Mouse (Mus musculus) monocyte, adult 2 months (primary cell): Measurements from ENCODE around the gene Gm5460.

Experiments
- DNase-seq, 2 experiments: peaks; one replicate each; pipeline ENCODE4 v3.0.0; 2022; ENCODE audit warnings: low spot score in 2 of 2, low read depth in 1 of 2

The Gm5460 gene

DNA sequence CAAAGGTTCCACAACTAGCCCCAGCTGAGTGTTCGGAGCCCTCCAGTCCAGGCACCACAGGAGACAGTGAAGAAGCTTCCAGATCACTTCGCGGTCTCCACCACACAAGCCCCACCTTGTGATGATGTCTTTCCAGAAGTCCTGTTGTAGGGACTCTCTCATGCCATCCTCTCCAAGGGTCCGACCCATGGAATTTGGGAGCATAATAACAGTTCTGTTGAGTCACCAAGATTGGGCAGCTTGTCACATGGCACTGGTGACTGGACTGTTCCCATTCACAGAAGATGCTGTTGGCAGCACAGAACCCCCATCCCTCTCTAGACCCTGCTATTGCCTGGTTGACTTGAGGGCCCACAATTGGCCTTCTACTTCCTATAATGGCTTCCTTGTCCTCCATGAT lies at the start of gene Gm5460:
Gm5460 (plus strand) TSS at position 378 of the 400 bp plus-strand sequence.
- no peak for DNase-seq

DNA sequence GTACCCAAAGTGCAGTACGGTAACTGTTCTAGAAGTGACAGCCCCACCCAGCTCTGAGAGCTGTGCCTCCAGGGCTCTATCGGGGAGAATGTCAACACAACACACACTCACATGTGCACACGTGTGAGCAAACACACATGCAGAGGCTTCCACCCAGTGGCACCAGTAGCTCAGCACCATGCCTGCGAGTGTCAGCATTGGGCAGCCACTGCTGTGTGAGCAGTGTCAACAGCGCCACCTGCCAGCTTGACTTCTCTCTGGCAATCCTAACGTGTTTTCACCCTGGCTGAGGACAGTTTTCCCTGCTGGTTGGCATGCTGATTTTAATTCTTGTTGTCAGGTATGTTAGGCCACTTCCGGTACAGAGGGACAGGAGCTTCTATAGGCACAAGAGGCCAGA lies 43.9 kb upstream of the Gm5460 start:
- no peak for DNase-seq

DNA sequence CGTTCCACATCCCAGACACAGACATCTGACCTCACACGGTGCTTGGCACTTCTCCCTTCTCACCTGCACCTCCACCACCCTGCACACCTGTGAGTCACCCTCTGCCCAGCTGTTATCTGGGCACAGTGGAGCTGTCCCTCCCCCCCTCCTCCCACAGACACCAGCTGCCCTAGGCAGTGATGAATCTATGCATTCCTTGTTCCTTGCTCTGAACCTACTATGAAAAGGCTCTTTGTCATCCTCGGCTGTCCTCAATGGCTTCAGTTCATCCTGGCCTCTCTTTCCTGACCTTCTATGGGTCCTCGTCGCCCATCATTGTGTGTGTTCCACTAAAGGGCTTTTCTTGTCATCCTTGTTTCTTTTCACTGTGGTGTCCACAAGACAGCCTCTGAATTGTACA lies 41.8 kb upstream of the Gm5460 start:
- no peak for DNase-seq

DNA sequence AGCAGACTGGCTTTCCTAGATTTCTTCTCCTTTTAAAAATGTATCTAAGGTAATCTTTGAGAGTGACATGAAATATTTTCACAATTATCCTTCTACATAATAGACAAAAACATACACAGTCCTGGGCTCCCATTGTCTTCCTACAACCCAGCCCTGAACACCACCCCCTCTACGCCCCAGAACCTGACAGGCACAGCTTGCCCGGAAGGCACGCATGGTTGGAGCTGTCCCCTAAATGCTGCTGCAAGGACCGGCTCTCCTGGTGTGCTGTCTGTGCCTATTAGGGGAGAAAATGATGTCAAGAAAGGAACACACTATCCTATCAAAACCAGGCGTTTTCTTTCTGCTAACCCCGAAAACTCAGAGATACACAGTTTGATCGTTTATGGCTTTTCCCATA lies 38.8 kb upstream of the Gm5460 start:
- DNase-seq = no peak

DNA sequence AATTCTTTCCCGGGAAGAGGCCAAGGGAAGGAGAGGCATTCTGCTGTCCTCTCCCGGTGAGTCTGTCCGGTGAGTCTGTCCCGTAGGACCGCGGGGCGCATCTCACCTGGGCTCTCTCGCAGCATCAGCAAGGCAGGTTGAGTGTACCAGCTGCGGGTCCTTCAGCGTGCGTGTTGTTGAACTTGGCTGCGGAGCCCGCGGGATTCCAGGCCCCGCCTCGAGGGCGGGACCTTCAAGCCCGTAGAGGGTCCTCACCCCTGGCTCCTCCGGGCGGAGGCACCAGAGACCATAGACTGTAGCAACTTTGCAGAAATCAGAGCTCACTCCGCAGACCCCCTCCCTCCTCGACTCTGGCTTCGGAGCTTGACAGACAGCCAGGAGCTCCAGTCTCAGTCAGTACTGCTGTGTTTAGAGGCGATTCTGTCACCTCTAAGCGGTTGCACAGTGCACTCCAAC lies 37.9 kb upstream of the Gm5460 start, which contains the start of gene Zfp488:
Zfp488 (minus strand) TSS at position 161 of the 456 bp plus-strand sequence.
- no peak for DNase-seq

DNA sequence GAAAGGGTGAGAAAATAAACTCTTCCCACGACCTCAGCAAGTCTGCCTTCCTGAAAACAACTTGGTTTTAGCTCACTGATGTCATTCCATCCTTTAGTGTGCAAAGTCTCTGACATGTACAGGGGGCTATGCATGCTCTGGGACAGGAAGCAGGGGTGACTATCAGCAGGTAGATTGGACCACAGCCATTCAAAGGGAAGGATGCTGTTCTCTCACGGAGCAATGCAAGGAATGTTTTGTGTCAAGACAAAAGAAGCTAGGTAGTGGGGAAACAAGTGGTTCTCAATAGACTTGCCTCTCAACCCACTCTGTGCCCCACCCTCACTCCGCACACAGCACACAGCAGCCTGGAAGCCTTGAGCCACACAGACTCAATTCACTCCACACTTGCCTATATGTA lies 27.4 kb upstream of the Gm5460 start:
- no peak for DNase-seq

DNA sequence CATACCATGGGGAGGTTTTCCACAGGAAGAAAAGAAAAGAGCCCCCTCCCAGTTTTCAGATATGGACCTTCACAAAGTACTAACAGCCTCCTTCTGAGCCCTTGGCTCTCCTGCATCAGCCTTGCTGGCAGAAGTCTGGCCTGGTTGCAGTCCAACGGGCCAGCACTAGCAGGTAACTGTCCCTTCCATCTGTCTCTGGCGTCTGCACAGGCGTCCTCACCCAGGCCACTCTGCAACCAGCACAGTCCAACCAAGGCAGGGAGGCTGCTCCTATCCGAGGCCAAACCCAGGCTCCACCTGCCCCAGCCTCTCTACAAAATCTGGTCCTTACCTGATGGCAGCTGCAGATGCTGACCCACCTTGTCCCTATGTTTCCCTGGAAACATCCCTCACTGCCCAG lies 24.6 kb upstream of the Gm5460 start:
- no peak for DNase-seq

DNA sequence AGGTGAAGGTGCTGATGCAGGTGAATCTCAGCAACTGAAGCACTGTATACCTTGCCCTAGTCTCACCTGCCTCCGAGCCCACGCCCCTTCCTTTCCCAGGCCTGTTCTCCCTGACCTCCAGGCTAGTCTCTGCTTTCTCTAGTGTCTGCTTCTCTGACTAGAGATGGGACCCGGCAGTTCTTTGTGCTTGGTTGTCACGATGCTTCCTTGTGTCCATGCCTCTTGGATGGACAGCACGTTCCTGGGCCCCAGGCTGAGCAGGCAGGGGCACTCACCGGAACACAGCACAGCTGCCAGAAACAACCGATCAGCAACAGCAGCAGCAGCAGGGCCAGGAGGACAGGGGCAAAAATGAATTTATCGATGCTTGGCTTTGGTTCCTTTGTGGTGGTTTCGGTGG lies 23.5 kb upstream of the Gm5460 start:
- no peak for DNase-seq

DNA sequence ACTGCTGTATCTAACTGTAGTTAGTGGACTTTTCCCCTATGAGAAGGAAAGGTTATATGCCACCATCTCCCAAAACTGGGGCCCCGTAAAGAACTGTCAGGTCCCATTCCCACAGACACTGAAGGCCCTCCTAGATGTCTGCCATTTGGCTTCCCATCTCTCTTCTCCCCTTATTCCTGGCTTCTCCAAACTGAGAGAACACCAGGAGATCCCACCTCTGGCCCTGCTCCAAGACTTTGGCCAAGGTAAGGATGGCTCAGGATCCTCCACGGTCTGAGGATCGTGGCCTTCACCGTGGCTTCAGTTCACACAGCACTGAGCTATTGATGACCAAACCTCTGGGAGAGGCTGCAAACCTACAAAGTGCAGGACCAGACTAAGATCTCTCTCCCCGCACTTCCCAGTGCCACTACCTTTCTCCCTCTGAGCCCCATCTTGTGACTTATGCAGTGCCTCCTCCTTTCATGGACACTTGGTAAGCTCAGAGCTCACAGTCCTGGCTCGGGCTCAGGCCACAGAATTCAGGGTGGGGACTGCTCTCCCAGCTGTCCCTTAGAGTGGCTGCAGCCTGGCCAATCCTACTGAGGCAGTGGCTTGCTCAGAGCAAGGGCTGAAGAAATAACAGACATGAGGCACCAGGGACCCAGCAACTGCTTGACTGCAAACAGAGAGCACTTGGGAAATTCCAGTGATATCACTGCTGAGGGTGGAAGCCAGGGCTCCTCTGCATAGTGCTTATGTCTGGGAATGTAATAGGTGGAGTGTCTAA lies 22.9 kb upstream of the Gm5460 start:
- DNase-seq = no peak

DNA sequence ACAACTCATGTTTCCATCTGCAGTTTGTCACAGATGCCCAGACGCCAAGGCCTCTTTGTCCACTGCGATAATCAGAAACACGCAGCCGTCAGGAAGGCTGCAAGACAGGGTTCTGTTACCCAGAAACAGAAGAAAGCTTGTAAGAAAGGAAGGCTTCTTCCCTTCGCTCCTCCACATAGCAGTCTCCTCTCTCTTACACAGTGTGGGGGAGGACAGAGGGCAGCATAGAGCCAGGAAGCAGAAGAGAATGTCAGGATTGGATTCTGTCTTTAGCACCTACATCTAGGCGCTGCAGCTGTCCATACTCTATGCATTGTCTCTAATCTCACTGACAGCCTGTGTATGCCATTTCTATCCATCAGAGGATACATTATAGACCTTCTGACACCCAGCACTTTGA lies 19.1 kb upstream of the Gm5460 start:
- DNase-seq = no peak

DNA sequence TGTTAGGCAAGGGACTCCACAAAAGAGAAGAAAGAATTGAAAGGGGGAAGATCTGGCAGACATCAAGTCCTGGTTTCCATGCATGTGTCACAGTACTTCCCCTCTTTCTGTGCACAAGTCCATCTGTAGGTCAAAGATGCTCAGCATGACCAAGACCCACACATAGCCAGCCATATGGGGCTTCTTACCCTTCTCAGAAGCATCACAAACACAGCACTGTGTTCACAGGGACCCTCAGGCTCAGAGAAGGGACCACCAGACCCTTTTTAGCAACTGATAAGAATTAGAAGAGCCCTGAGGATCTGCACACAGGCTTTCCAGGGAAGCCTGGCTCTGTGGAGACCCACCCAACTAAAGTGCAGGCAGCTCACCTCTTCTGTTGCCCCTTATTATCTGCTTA lies 16.5 kb upstream of the Gm5460 start:
- no peak for DNase-seq

DNA sequence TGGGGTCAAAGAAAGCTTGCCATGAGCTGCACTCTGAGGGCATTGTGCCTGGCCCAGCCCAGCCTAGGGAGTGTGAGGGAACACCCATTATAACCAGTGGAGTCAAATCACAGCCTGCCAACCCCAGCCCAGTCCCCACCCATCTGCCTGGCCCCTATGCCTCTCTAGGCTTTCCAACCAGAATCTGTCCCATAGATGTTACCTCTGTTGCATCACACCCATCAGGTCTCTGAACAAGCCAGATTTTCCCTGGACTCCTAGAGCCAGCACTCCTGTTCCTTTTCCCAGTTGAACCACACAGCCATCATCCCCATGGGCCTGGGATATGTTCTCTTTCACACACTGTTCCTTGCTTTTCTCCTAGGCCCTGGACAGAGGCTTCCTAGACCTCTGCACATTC lies 15.1 kb upstream of the Gm5460 start:
- no peak for DNase-seq

DNA sequence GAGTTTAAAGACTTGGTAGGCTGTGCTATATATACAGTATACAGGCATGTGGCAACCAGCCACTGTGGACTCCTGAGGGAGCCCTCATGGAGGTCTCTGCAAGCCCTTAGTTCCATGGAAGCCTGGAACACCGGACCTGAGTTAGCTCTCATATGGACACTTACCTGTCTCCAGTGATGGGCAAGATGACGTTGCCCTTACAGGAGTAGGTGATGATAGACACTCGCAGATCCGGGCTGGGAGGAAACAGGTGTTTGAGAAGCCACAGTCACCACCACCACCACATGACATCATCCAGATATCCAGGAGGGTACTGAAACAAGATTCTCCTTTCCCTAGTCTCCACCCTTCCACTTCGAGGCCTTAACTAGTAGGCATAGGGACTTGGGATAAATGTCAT lies 14.2 kb upstream of the Gm5460 start:
- no peak for DNase-seq

DNA sequence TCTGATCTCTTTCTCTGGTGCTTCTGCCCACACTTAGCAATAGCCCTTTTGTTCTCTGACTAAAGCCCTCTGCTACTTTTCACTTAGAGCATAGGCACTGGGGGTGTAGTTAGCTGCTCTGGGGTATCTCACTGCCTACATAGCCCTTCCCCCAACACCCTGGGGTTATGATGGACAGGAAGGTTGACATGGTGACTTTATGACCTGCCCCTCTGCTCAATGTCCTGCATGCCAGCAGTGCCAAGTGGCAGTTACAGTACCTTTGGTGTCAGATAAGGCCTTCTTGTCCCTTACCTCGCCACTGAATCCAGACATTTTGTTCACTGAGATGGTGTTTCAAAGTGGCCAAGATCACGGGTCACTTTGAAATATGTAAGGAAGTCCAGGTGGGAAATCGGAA lies 1.5 kb upstream of the Gm5460 start, which contains the start of gene Gm30083:
Gm30083 (minus strand) TSS at position 120 of the 400 bp plus-strand sequence.
- no peak for DNase-seq

DNA sequence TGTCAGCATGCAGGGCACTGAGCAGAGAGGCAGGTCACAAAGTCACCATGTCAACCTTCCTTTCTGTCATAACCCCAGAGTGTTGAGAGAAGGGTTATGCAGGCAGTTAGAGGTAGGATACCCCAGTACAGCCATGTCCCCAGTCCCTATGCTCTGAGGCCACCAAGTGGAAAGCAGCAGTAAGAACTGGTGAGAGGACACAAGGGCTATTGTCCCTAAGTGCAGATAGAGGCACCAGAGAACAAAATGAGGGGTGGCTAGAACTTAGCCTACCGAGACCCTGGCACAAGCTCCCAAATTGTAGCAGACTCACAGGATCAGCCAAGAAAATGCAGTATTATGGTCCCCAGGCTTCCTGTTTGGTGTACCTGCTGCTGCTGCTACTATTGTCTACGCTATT lies 380 bp downstream of the Gm5460 start:
- no peak for DNase-seq

DNA sequence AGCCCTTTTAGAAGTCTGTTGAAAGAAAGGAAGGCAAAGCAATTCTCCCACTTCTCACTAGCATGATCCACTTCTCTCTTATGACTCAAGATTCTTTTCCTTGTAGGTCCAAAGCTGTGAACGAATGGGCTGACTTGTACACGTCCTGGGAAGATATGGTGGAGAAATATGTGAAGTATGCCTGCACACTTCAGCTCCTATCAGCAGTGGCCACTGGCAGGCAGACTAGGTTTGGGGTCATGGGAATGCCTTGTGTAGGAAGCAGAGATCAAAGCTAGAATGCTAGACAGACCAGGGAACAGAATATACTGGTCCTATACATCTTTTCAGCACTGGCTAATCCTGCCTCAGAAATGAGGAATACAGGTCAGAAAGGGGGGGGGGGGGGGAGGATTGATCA lies 10.2 kb downstream of the Gm5460 start:
- DNase-seq = no peak

DNA sequence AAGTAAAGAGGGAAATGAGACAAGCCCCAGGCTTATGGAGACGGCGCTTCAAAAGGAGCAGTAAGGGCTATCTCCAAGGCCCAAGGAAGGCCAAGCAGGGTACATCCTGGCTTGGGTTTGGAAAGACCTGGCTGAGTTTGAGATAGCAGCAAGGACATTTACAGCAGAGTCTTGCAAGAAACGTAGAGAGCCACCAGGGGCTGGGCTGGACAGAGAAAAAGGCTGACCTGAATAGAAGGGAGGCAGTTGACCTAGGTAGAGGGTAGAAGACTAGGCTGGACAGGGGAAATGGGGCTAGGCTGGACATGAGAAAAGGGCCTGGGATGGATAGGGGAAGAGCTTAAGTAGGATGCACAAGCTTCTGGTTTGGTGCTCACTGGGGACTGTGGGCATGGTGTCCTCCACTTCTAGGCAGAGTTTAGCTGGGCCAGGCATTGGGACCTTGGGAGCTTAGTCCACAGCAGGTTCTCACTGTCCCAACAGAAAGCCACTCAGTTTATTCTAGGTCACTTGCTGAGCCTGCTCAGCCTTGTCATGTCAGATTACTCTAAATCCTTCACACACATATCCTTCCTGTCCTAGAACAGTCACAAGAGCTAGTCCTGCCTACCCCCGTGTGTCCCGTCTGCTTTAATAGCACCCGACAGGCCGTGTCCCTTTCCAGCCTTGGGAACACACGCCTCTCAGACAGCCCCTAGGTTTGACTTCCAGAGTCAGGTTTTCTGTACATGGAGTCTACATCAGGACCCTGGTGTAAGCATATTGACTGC lies 17.5 kb downstream of the Gm5460 start:
- no peak for DNase-seq

DNA sequence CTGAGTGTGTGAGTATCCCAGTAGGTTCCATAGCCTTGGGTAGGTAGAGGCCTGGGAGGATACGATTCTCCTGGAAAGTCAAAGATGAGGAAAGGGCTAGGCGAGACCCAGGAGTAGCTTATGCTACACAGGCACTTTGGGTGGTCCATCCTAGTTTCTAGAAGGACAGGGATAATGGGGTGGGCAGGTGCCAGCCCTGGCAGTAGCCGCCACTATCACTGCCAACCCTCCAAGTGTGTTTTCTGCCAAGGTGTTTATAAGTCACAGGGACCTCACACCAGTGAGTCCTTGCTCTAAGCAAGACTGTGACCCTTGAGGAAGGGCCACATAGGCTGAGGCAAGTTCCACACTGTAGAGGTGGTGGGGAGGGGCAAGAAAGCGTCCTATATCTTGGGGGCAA lies 24.7 kb downstream of the Gm5460 start:
- DNase-seq = no peak

DNA sequence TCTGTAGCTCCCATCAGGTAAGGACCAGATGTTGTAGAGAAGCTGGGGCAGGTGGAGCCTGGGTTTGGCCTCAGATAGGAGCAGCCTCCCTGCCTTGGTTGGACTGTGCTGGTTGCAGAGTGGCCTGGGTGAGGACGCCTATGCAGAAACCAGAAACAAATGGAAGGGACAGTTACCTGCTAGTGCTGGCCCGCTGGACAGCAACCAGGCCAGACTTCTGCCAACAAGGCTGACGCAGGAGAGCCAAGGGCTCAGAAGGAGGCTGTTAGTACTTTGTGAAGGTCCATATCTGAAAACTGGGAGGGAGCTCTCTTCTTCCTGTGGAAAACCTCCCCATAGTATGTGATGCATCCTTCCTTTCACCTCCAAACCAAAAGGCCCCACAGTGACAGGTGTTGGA lies 26.8 kb downstream of the Gm5460 start:
- DNase-seq = no peak

DNA sequence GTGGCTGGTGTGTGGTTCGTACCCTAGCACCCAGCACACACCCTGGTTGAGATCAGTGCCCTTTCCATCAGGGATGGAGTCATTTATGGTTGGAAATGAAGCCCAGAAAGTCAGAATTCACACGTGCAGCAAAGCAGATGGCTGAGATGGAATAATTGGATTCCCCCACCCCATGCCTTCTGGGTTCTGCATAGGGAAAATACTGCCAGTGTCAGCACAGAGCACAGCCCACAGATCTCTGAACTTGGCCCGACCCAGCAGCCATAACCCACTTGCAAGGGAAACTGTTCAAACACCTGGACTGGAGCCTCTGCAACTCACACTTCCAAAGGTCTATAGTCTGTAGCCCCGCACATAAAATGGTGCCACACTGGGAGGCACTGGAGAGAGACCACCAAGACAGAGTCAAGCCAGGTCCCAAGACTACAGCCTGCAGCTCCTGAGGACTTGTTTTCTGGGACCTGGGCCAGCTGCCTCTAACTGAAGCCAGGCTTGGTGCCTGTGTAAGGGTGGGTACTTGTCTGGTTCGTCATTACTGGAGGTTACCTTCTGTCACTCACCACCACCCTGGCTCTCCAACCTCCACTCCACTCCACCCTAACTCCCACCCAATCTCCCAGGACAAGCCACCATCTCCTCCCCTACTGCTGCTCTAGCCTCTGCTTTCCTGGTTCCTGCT lies 33.7 kb downstream of the Gm5460 start:
- DNase-seq = no peak

DNA sequence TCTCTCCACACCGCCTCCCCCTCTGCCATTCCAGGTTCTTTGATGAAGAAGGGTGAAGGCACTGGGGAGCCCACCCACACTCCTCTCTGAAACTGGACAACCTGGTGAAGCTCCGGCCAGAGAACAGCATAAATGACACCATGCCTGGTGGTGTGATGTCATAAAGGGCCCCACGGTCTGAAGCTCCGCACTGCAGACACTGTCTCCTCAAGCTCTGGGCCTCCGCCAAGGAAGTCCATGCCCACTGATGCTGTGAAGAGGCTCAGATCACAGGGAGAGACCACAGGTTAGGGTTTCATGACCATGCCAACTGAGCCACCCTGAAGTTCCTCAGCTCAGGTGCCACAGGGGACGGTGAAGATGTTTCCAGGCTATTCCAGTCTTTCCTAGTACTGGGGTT lies 36.0 kb downstream of the Gm5460 start, which contains the start of gene Antxrl:
Antxrl (plus strand) TSS at position 192 of the 400 bp plus-strand sequence.
- DNase-seq = no peak

DNA sequence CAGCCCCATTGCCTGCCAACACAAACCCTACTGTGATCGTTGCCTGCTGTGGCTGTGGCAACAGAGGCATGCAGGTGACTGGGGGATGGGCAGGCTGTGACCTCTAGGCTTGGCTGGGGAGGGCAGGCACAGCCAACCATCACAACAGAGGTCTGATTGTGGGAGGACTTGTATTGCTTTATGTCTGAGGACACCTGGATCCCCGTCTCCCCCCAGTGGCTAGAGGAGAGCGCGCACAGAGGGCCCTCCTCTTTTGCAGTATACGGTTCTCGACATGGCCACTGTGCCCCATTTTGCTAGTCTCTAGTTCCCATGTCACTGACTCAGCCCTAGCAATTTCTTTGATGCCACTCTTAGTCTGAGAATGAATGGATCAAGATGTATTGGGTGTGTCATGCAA lies 55.1 kb downstream of the Gm5460 start:
- DNase-seq = no peak
